Mouse (Mus musculus) olfactory bulb, adult 2 months (tissue): ENCODE data around the gene Krt76.

Experiments used
- CTCF ChIP-seq: fragments of 200-500 bp; IDR thresholded peaks from 2 replicates; pipeline ENCODE4 v1.5.1; 2012; ENCODE audit warnings: low read depth, mild to moderate bottlenecking, low read length, moderate library complexity; ENCODE audit not compliant: insufficient read depth
- POLR2A ChIP-seq: fragments of 200-500 bp; IDR thresholded peaks from 2 replicates; pipeline ENCODE4 v1.6.1; 2012; ENCODE audit warnings: mild to moderate bottlenecking, low read depth, low read length, moderate library complexity; ENCODE audit not compliant: insufficient read depth

- no peak for TF ChIP-seq CTCF
- TF ChIP-seq POLR2A: no peak
These were observed 31.9 kb upstream of the Krt76 start, which contains the start of gene Krt4 for GRCm38 (mm10) chr15:101924635-101925034.
